Mouse (Mus musculus): ENCODE measurements around the gene Polr1e. TPM values are rescaled to one million over a fixed set of nuclear protein-coding genes. Genes with fewer than 3 reads are reported as not detected.

Polr1e gene
- 3.7 TPM for polyA plus RNA-seq (2014; fragmentation: Illumina TruSeq; extraction: RNeasy Lipid Tissue Mini Kit (QIAGEN cat#74804); ENCODE audit: low replicate concordance)

GRCm38 (mm10) chr4:45018452-45018980 is at the start of gene Polr1e:
Gene Polr1e (plus strand): TSS chr4:45018583.

DNA sequence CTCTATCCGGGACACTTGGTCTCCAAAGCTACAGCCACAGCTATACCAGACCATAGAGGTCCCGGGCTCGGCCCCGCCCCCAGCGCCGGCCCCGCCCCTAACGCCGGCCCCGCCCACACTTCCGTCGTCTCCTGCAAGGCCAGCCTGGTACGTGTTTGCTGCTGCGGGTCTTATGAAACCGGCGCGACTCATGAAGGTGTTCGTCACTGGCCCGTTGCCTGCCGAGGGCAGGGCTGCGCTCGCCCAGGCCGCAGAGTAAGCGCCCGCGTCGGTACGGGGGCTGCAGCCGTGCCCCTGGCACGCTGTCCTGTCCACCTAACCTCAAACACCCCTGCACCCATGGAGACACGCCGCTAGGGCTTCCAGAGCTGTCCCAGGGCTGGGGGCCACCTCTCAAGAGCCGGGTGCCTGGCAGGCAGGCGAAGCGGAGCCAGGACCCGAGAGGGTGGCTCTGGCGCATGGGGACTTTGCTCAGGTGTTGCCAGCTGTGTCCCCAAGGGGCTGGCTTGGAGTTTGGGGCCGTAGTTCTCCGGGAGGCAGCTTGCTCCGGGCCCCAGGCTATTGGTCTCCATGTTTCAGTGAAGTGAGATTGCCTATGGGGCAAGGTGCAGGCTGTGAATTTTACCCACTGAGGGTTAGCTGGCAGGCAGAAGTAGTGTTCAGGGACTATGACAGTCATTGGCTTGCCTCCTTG is 37.0 kb upstream of the Polr1e start, which contains the start of gene Grhpr:
Gene Grhpr, plus strand, starts transcription at position 116 of the 694 bp plus-strand sequence.

DNA sequence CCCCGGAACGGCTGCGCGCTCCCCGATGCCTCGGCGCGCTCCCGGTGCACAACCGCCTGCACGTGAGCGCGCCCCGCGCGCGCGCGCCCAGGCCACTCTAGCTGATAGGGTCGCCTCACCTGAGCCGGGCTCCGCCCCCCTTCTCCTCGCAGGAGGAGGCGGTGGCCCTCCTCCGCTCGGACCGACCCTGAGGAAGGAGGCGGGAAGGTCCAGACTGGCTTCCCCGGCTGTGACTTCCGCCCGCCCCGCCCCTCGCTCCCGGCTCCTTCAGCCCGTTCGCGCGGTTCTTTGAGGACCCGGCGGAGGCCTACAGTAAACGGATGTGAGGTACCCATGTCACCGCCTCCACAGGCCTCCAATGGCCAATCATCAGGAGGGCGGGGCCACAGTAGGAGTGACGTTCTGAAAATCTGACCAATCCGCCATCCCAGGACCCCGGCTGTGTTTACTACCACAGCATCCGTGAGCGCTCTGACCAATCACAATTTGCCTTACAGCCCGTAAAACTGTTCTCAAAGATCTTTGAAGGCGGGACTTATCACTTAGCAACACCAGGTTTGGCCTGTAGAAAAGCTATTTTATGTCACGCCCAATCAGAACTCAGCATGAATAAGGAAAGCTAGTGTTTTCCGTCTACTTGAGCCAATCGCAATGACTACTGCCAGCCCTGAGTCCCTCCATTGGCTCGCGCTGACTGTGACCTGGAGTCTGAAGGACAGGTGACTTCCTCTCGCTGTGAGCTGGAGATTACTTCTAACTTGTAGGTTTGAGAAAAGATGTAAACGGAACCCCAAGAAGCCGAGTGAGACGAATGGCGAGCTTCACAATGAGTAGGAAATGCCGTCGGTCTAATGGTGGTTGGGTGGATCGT is 6.0 kb upstream of the Polr1e start, which contains the start of gene Zbtb5:
Gene Zbtb5, minus strand, starts transcription at position 308 of the 871 bp plus-strand sequence.

GRCm38 (mm10) chr4:45084021-45084894 is 65.9 kb downstream of the Polr1e start, which contains the start of gene Fbxo10:
Gene Fbxo10 (minus strand): TSS chr4:45084604.

Other genes with a start within 250 kb of the Polr1e start
- gene Grhpr, start 37.2 kb upstream of the Polr1e start, polyA plus RNA-seq (2014; fragmentation: Illumina TruSeq; extraction: RNeasy Lipid Tissue Mini Kit (QIAGEN cat#74804); ENCODE audit: low replicate concordance), result not detected
- gene Zbtb5, start 6.2 kb upstream of the Polr1e start, polyA plus RNA-seq (2014; fragmentation: Illumina TruSeq; extraction: RNeasy Lipid Tissue Mini Kit (QIAGEN cat#74804); ENCODE audit: low replicate concordance), result 3.6 TPM
- 0.15 TPM for gene Fbxo10, start 66.0 kb downstream of the Polr1e start, polyA plus RNA-seq (2014; fragmentation: Illumina TruSeq; extraction: RNeasy Lipid Tissue Mini Kit (QIAGEN cat#74804); ENCODE audit: low replicate concordance)
- 107 TPM for gene Tomm5, start 89.5 kb downstream of the Polr1e start, polyA plus RNA-seq (2014; fragmentation: Illumina TruSeq; extraction: RNeasy Lipid Tissue Mini Kit (QIAGEN cat#74804); ENCODE audit: low replicate concordance)
- not detected for gene Frmpd1, start 166.3 kb downstream of the Polr1e start, polyA plus RNA-seq (2014; fragmentation: Illumina TruSeq; extraction: RNeasy Lipid Tissue Mini Kit (QIAGEN cat#74804); ENCODE audit: low replicate concordance)